Mouse (Mus musculus): Measurements from ENCODE around the gene Ovol3.

DNA sequence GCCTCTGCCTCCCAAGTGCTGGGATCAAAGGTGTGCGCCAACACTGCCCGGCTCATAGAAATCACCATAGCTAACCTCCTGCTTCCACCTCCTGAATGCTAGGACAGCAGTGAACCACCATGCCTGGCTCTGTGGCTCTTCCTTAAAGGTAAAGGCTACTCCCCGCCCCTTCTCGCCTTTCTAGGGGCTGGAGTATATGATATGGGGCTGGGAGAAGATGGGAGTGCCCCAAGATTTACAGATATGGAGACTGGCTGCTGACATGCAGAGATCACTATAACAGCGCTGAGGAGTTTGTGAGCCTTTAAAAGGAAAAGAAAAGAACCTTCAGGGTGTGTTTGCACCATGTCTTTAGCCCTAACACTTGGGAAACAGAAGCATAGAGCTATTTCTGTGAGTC lies 13.3 kb downstream of the Ovol3 start:
- TF ChIP-seq MAX (IDR thresholded peaks at IDR 0.05; ENCODE audit: low read depth) (no peak), CEBPB (IDR thresholded peaks at IDR 0.05; ENCODE audit: insufficient read depth, poor library complexity, severe bottlenecking) (no peak), USF1 (IDR thresholded peaks at IDR 0.05; ENCODE audit: low read depth) (no peak), POLR2A (IDR thresholded peaks at IDR 0.05; ENCODE audit: insufficient read length, low read depth) (no peak), POLR2AphosphoS2 (IDR thresholded peaks at IDR 0.05; ENCODE audit: insufficient read length, low read depth) (no peak), MYOD1 (IDR thresholded peaks at IDR 0.05; ENCODE audit: control insufficient read depth in 1 of 3, insufficient read length in 2 of 3, low read depth in 2 of 3) (no peak), E2F4 (IDR thresholded peaks at IDR 0.05; ENCODE audit: insufficient read depth) (no peak), TCF12 (IDR thresholded peaks at IDR 0.05; ENCODE audit: insufficient read depth, poor library complexity, severe bottlenecking) (no peak), SRF (IDR thresholded peaks at IDR 0.05; ENCODE audit: control insufficient read depth, insufficient read length, low read depth) (no peak), MYOG (IDR thresholded peaks at IDR 0.05; ENCODE audit: control insufficient read depth in 1 of 3, insufficient read depth in 1 of 3, insufficient read length in 2 of 3, low read depth in 2 of 3) (no peak)
